Mouse (Mus musculus) neural tube, embryonic 11.5 days (tissue): ENCODE measurements around the gene Etv6. TPM values are rescaled to one million over a fixed set of nuclear protein-coding genes. Genes with fewer than 3 reads are reported as not detected.

ENCODE experiments used
- ATAC-seq: fragments of 200-750 bp; cut with Nextera tagmentation; 2 replicates; pipeline ENCODE4 v1.8.0; 2017; ENCODE audit warnings: moderate number of reproducible peaks, mild to moderate bottlenecking, moderate TSS enrichment, moderate library complexity; ENCODE audit not compliant: insufficient read depth, low FRiP score, low TSS enrichment
- DNase-seq: peaks from one replicate; pipeline ENCODE4 v3.0.0-alpha.2; 2015; ENCODE audit warnings: low spot score
- H3K27ac ChIP-seq: fragments of 300-500 bp; sonication (generic); 2 replicates; pipeline ENCODE4 v1.5.1; 2014; ENCODE audit warnings: low read depth, mild to moderate bottlenecking, low read length
- H3K27me3 ChIP-seq: fragments of 300-500 bp; sonication (generic); 2 replicates; pipeline ENCODE4 v1.6.1; 2014; ENCODE audit warnings: mild to moderate bottlenecking, low read length, mixed read lengths; ENCODE audit not compliant: control insufficient read depth, insufficient read depth
- H3K36me3 ChIP-seq: fragments of 300-500 bp; sonication (generic); 2 replicates; pipeline ENCODE4 v1.6.1; 2014; ENCODE audit warnings: mild to moderate bottlenecking, low read length, moderate library complexity, mixed read lengths; ENCODE audit not compliant: control insufficient read depth, insufficient read depth
- H3K4me1 ChIP-seq: fragments of 300-500 bp; sonication (generic); 2 replicates; pipeline ENCODE4 v1.6.1; 2014; ENCODE audit warnings: low read length, mixed read lengths; ENCODE audit not compliant: control insufficient read depth, insufficient read depth
- H3K4me2 ChIP-seq: fragments of 300-500 bp; sonication (generic); 2 replicates; pipeline ENCODE4 v1.6.1; 2014; ENCODE audit warnings: low read depth, mild to moderate bottlenecking, moderate library complexity
- H3K4me3 ChIP-seq: fragments of 300-500 bp; sonication (generic); 2 replicates; pipeline ENCODE4 v1.5.1; 2014; ENCODE audit warnings: low read depth, low read length
- H3K9ac ChIP-seq: fragments of 300-500 bp; sonication (generic); 2 replicates; pipeline ENCODE4 v1.6.1; 2014; ENCODE audit warnings: mild to moderate bottlenecking, low read length
- H3K9me3 ChIP-seq: fragments of 300-500 bp; sonication (generic); 2 replicates; pipeline ENCODE4 v1.6.1; 2016; ENCODE audit warnings: low read length; ENCODE audit not compliant: control insufficient read depth
- WGBS: fragments of 180-500 bp; shearing (Covaris S2); extraction: QIAGEN DNeasy Blood & Tissue Kit; methylation state at CpG from one replicate; pipeline ENCODE4 v1.1.7; 2014; 5-methylcytosine and 5-hydroxymethylcytosine counted together
- polyA plus RNA-seq: library from polyadenylated mRNA; unstranded; fragments of >200 nt; fragmentation: Nextera tagmentation; extraction: Ambion mirVana; gene quantifications from 2 replicates; pipeline ENCODE4 v1.2.1, GENCODE M21; 2014

Etv6 gene
- polyA plus RNA-seq, 1 experiment from 2014 or later, result 16.9 TPM

DNA sequence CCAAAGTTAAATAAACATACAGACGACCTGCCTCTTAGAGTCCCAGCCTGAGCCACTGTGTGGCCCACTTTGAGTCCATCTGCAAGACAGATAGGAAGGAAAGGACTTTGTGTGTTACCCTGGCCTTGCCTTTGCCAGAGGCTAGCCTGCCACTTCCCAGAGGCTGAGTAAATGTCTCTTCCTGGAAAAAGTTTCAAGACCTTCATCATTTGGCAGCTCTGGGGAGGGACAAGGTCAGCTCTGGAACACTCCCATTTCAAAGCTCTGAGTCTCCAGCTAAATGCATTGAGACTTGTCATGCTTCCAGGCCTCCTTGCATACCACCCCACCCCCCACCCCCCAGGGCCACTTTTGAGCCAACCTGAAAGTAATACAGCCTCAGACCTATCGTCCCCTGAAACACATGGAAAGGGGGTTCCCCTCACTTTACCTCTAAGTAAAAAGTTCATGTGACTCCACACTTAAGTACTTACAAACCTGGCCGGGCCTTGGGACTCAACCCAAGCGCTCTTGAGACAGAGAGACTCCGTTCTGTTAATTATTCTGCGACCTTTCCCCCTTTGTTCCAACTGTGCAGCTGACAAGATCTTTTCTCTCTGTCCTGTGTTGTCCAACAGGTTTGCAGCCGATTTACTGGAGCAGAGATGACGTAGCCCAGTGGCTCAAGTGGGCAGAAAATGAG is 186.9 kb downstream of the Etv6 start:
- no peaks in the 10 kb centered on the region for H3K36me3 ChIP-seq
- no peak overlapping the region for H3K27ac ChIP-seq
- H3K9me3 ChIP-seq, result no peaks in the 10 kb centered on the region
- ATAC-seq, result no peak
- no peaks in the 10 kb centered on the region for H3K27me3 ChIP-seq
- H3K4me2 ChIP-seq, result no peak overlapping the region
- H3K4me1 ChIP-seq, result no peaks in the 10 kb centered on the region
- no peak overlapping the region for H3K9ac ChIP-seq
- H3K4me3 ChIP-seq, result no peak overlapping the region
- 65% methylated on average over 8 of the region's 8 CpGs for WGBS
- no peak for DNase-seq

DNA sequence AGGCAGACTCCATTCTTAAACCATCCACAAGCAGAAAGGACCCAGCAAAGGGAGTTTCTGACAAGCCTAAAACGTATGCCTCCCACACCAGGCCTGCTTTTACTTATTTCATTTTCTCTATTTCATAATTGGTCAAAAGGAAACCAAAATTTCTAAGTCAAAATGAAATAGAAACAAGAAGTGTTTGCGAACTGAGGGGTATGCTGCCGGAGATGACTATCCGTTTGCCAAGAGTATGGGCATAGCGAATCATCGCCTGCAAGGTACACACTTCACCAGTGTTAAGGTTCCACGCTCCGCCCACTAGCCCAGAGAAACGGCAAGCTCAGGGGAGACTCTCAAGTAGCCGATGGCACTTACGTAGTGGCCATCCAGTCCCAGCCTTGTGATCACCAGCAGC is 190.1 kb downstream of the Etv6 start:
- Histone ChIP-seq H3K36me3 (no peaks in the 10 kb centered on the region), H3K27ac (no peak overlapping the region), H3K4me2 (no peak overlapping the region), H3K4me1 (no peaks in the 10 kb centered on the region), H3K27me3 (no peaks in the 10 kb centered on the region), H3K9me3 (no peaks in the 10 kb centered on the region), H3K4me3 (no peak overlapping the region), H3K9ac (no peak overlapping the region)
- no peak for DNase-seq
- ATAC-seq, result no peak
- 91% methylated on average over 11 of the region's 11 CpGs for WGBS

DNA sequence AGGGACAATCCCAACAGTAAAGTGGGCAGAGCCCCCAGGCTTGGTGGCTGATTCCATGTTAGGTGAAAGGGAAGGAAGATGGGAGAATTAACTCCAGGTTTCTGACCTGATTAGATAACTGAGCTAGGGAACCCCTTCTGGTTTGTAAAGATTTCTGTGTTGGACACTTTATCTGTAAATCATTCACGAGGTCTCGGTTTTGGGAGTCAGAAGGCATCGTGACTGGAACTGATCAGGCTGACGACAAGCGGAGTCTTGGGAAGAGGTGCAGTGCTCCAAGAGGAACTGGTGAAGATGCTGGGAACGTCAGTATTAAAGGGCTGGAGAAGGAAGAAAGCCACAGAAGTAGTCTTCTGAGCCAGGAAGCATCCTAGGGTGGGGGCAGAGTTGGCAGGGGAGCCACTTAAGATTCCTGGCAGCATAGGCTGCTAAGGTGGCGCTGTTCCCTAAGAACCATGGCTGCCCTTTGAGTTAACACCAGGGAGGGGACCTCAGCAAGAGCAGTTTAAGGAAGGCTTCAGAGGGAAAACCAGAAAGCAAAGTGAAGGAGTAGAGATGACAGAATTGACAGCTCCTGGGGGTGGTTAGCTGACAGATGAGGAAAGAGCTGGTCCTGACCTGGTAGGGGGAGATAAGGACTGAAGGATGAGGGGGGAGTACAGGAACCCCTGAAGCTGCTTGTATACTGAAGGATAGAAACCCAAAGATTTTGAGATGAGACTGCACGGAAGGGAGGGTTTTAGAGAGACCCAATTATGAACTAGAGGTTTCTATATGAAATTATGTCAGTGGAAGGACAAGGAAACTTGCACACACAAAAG is 191.1 kb downstream of the Etv6 start:
- no peak overlapping the region for H3K27ac ChIP-seq
- H3K36me3 ChIP-seq, result no peaks in the 10 kb centered on the region
- DNase-seq (no peak), ATAC-seq (no peak)
- no peaks in the 10 kb centered on the region for H3K4me1 ChIP-seq
- H3K9me3 ChIP-seq, result no peaks in the 10 kb centered on the region
- no peak overlapping the region for H3K4me3 ChIP-seq
- no peak overlapping the region for H3K4me2 ChIP-seq
- no peaks in the 10 kb centered on the region for H3K27me3 ChIP-seq
- H3K9ac ChIP-seq, result no peak overlapping the region
- WGBS, result 92% methylated on average over 8 of the region's 8 CpGs

DNA sequence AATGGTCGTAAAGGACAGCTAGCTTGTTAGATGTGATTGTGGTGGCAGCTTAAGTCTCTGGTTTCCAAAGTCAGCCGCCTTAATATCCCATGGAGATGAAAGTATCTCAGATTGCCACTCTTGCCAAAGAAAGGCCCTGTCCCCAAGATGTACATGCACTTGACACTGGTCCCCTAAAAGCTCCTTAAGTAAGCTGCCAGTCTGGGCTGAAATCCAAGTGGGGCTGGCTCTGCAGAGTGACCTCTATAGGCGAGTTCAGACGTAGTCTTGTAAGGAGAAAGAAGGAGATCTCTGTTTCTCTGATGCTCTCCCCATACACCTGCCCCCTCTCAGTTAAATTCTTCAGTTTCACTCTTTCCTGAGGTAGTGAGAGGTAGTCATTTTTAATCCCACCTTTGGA is 200.8 kb downstream of the Etv6 start:
- Histone ChIP-seq H3K4me1 (no peaks in the 10 kb centered on the region), H3K36me3 (no peaks in the 10 kb centered on the region), H3K4me2 (no peak overlapping the region), H3K9ac (no peak overlapping the region), H3K27ac (no peak overlapping the region), H3K27me3 (no peaks in the 10 kb centered on the region), H3K9me3 (no peaks in the 10 kb centered on the region), H3K4me3 (no peak overlapping the region)
- no peak for ATAC-seq
- WGBS, result 79% methylated on average over 4 of the region's 4 CpGs
- no peak for DNase-seq

DNA sequence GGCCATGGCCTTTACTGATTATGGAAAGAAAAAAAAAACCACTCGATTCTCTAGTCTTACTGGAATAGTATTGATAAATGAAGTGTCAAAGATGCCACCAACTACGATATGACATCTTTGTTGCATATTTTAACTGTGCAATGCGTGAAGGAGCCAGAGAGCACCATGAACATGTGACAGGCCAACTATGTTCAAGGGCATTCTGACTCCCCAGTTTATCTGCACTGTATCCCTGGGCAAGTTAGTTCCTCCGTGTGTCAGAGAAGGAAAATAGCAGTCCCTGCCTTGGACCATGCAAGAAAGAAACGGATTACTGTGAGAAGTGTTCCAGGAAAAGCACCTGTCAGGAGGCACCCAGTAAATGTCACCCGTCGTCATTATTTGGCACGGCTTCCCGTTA is 203.0 kb downstream of the Etv6 start:
- Histone ChIP-seq H3K36me3 (no peaks in the 10 kb centered on the region), H3K27ac (no peak overlapping the region), H3K4me3 (no peak overlapping the region), H3K27me3 (no peaks in the 10 kb centered on the region), H3K4me2 (no peak overlapping the region), H3K4me1 (no peaks in the 10 kb centered on the region), H3K9ac (no peak overlapping the region), H3K9me3 (no peaks in the 10 kb centered on the region)
- 91% methylated on average over 9 of the region's 9 CpGs for WGBS
- ATAC-seq, result no peak
- DNase-seq, result no peak

DNA sequence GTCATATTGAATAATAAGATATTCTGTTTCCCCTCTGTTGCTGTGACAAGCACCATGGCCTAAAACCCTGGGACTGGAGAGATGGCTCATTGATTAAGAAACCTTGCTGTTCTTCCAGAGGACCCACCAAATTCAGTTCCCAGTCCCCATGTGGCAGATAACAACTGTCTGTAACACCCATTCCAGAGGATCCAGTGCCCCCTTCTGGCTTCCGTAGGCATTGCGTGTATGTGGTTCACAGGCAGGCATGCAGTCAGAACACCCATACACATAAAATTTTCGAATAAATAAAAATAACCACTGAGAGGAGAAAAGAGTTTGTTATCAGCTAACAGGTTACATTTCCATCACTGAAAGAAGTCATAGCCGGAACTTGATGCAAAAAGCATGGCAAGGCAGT is 205.5 kb downstream of the Etv6 start:
- Histone ChIP-seq H3K4me1 (no peaks in the 10 kb centered on the region), H3K27ac (no peak overlapping the region), H3K4me2 (no peak overlapping the region), H3K36me3 (no peaks in the 10 kb centered on the region), H3K9me3 (no peaks in the 10 kb centered on the region), H3K9ac (no peak overlapping the region), H3K27me3 (no peaks in the 10 kb centered on the region), H3K4me3 (no peak overlapping the region)
- DNase-seq (no peak), ATAC-seq (no peak)
- 96% methylated on average over 4 of the region's 4 CpGs for WGBS

DNA sequence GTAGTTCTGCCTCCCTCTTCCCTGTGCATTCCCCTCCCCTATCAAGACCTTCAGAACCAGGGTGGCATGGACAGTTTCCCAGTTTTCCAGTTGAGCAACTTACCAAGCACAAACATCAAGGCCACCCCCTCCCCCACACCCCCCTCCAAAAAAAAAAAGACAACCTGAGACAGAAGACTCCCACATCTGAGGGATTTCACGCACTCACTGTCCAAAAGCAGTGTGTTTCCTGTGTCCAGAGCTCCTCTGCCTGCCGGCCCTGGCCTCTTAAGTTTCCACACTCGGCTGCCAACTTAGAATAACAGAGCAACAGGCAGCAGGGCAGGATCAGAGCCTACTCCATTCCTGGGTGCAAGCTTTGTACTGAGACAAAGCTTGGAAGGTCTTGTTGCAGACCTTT is 207.6 kb downstream of the Etv6 start:
- no peak overlapping the region for H3K27ac ChIP-seq
- no peak for ATAC-seq
- 65% methylated on average over 3 of the region's 3 CpGs for WGBS

DNA sequence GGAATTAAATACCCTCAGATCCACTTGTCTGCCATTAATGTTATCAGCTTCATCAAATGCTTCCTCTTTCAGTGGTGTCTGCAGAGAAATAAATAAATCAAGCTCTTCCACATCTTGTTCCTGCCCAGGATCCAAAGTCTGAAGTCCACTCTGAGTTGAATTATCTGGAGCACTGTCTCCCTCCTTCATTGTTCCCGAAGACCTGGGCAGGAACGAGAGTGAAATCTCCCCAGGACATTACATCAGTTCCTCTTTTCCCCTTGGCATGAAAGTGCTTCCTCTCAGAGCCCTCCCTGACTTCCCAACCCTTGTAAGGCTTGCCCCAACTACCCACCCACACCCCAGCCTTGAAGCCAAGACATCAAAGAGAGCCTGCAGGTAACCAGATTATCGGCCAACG is 208.0 kb downstream of the Etv6 start:
- Histone ChIP-seq H3K9me3 (no peaks in the 10 kb centered on the region), H3K4me3 (no peak overlapping the region), H3K4me1 (no peaks in the 10 kb centered on the region), H3K4me2 (no peak overlapping the region), H3K27me3 (no peaks in the 10 kb centered on the region), H3K27ac (no peak overlapping the region), H3K36me3 (no peaks in the 10 kb centered on the region), H3K9ac (no peak overlapping the region)
- DNase-seq, result no peak
- WGBS, result 85% methylated on average over 4 of the region's 4 CpGs
- no peak for ATAC-seq

More for the DNA sequence above, 207.6 kb downstream of the Etv6 start:
- H3K27me3 ChIP-seq, result no peaks in the 10 kb centered on the region
- H3K4me2 ChIP-seq, result no peak overlapping the region
- no peaks in the 10 kb centered on the region for H3K4me1 ChIP-seq
- no peaks in the 10 kb centered on the region for H3K36me3 ChIP-seq
- no peak overlapping the region for H3K9ac ChIP-seq
- DNase-seq, result no peak
- no peak overlapping the region for H3K4me3 ChIP-seq
- H3K9me3 ChIP-seq, result no peaks in the 10 kb centered on the region

DNA sequence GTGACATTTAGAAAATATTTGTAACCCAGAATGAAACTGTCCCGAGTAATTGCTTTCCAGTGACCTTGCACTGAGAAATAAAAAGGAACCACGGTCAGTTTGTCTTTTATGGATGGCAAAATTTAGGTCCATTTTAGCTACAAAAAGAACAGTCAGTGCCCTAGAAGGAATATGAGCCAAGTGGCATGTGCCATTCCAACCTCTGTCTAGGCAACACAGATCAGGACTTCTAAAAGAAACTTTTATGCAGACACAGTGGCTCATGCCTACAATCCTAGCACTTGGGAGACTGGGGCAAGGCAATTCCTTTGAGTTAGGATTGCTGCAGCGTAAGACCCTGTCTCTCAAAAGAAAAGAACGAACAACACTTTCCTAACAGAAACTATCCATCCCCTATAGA is 208.6 kb downstream of the Etv6 start:
- Histone ChIP-seq H3K9me3 (no peaks in the 10 kb centered on the region), H3K27ac (no peak overlapping the region), H3K4me3 (no peak overlapping the region), H3K4me1 (no peaks in the 10 kb centered on the region), H3K4me2 (no peak overlapping the region), H3K9ac (no peak overlapping the region), H3K27me3 (no peaks in the 10 kb centered on the region), H3K36me3 (no peaks in the 10 kb centered on the region)
- DNase-seq, result no peak
- WGBS, result 95% methylated on average over 4 of the region's 4 CpGs
- no peak for ATAC-seq
